Mouse (Mus musculus) stomach, embryonic 15.5 days (tissue): ENCODE results near the gene Amd1. TPM values are rescaled to one million over a fixed set of nuclear protein-coding genes. Genes with fewer than 3 reads are reported as not detected.

ENCODE experiments used
- ATAC-seq: fragments of 200-750 bp; cut with Nextera tagmentation; 2 replicates; pipeline ENCODE4 v1.8.0; 2017; ENCODE audit warnings: low read depth, moderate number of reproducible peaks, moderate TSS enrichment; ENCODE audit not compliant: insufficient read depth, low FRiP score
- H3K27ac ChIP-seq: fragments of 300-500 bp; sonication (generic); 2 replicates; pipeline ENCODE4 v1.5.1; 2015; ENCODE audit warnings: mild to moderate bottlenecking, inconsistent platforms
- H3K27me3 ChIP-seq: fragments of 300-500 bp; sonication (generic); replicated peaks from 2 replicates; pipeline ENCODE4 v1.6.1; 2015; ENCODE audit warnings: inconsistent platforms
- H3K36me3 ChIP-seq: fragments of 300-500 bp; sonication (generic); 2 replicates; pipeline ENCODE4 v1.6.1; 2015; ENCODE audit warnings: inconsistent platforms
- H3K4me1 ChIP-seq: fragments of 300-500 bp; sonication (generic); 2 replicates; pipeline ENCODE4 v1.6.1; 2015; ENCODE audit warnings: inconsistent platforms
- H3K4me2 ChIP-seq: fragments of 300-500 bp; sonication (generic); 2 replicates; pipeline ENCODE4 v1.6.1; 2015; ENCODE audit warnings: mild to moderate bottlenecking, inconsistent platforms
- H3K4me3 ChIP-seq: fragments of 300-500 bp; sonication (generic); replicated peaks from 2 replicates; pipeline ENCODE4 v1.5.1; 2015; ENCODE audit warnings: inconsistent platforms
- H3K9ac ChIP-seq: fragments of 300-500 bp; sonication (generic); 2 replicates; pipeline ENCODE4 v1.6.1; 2015; ENCODE audit warnings: inconsistent platforms
- H3K9me3 ChIP-seq: fragments of 300-500 bp; sonication (generic); 2 replicates; pipeline ENCODE4 v1.6.1; 2016; ENCODE audit warnings: inconsistent platforms
- WGBS: fragments of 180-500 bp; shearing (Covaris S2); methylation state at CpG from one replicate; pipeline ENCODE4 v1.1.7; 2015; 5-methylcytosine and 5-hydroxymethylcytosine counted together
- polyA plus RNA-seq: library from polyadenylated mRNA; unstranded; fragments of >200 nt; fragmentation: Nextera tagmentation; extraction: Ambion mirVana; gene quantifications from 2 replicates; pipeline ENCODE4 v1.2.1, GENCODE M21; 2015

The Amd1 gene
- polyA plus RNA-seq = 60.3 and 69.1 TPM in 2 replicates

GRCm38 (mm10) chr10:40302140-40302985 lies at the start of gene Amd1:
Amd1 (minus strand) TSS chr10:40302186.
- peak within 1 kb of the TSS; percentile 95 for H3K9ac ChIP-seq
- no peaks in the 10 kb centered on the region for H3K27me3 ChIP-seq
- peaks cover 22% of the 10 kb centered on the region for H3K4me1 ChIP-seq
- H3K9me3 ChIP-seq = no peaks in the 10 kb centered on the region
- H3K36me3 ChIP-seq = no peaks in the 10 kb centered on the region
- peak within 1 kb of the TSS; percentile 75 for H3K4me2 ChIP-seq
- H3K27ac ChIP-seq = peak within 1 kb of the TSS; percentile 99
- under 1% methylated on average over 55 of the region's 55 CpGs for WGBS
- ATAC-seq = peak; percentile 97
- peak within 1 kb of the TSS; percentile 97 for H3K4me3 ChIP-seq

GRCm38 (mm10) chr10:40351156-40351555 lies 49.2 kb upstream of the Amd1 start:
- no peak for ATAC-seq
- H3K9ac ChIP-seq = no peak overlapping the region
- H3K9me3 ChIP-seq = no peaks in the 10 kb centered on the region
- no peak overlapping the region for H3K27ac ChIP-seq
- no peak overlapping the region for H3K4me3 ChIP-seq
- H3K36me3 ChIP-seq = no peaks in the 10 kb centered on the region
- H3K27me3 ChIP-seq = no peaks in the 10 kb centered on the region
- WGBS = 72% methylated on average over 4 of the region's 4 CpGs
- peaks cover 8% of the 10 kb centered on the region for H3K4me1 ChIP-seq
- 0 out of 2 replicates have a peak overlapping the region, but pooled peaks have one; percentile 73 for H3K4me2 ChIP-seq

DNA sequence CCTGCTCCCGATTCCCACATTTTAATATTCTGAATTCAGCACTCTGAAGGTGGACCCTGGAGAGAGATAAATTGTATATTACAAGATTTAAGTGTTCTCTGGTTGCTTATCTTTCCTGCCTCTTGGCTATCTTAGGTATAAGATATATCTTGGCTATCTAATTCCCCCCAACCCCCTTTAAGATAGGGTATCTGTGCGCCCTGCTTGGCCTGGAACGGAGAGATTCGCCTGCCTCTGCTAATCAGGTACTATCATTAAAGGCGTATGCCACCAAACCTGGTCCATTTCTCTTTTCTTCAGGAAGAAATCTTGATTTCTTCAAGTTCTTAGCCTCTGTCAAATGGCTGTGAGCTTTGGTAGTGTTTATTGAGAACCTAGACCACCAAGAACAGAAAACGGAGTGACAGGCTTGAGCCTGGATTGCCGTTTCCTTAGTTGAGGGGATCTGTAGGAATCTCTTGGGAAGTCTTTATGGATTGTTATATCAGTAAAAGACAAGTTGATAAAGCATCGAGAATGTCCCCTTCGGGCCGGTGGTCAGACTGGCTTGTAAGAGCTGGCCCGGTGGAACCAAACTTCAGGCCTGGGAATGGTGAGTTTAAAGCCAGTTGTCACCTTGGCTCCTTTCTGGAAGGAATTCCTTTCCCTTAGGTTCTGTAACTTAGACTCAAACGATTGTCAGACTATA lies 48.4 kb upstream of the Amd1 start:
- no peaks in the 10 kb centered on the region for H3K9me3 ChIP-seq
- peak overlapping the region; percentile 83 for H3K9ac ChIP-seq
- peak overlapping the region; percentile 99; the same call in 1 of the 2 replicates for H3K27ac ChIP-seq
- WGBS = 40% methylated on average over 12 of the region's 12 CpGs
- H3K36me3 ChIP-seq = no peaks in the 10 kb centered on the region
- no peak for ATAC-seq
- H3K27me3 ChIP-seq = no peaks in the 10 kb centered on the region
- peaks cover 8% of the 10 kb centered on the region for H3K4me1 ChIP-seq
- peak overlapping the region; percentile 92 for H3K4me3 ChIP-seq
- peak overlapping the region; percentile 73 for H3K4me2 ChIP-seq

DNA sequence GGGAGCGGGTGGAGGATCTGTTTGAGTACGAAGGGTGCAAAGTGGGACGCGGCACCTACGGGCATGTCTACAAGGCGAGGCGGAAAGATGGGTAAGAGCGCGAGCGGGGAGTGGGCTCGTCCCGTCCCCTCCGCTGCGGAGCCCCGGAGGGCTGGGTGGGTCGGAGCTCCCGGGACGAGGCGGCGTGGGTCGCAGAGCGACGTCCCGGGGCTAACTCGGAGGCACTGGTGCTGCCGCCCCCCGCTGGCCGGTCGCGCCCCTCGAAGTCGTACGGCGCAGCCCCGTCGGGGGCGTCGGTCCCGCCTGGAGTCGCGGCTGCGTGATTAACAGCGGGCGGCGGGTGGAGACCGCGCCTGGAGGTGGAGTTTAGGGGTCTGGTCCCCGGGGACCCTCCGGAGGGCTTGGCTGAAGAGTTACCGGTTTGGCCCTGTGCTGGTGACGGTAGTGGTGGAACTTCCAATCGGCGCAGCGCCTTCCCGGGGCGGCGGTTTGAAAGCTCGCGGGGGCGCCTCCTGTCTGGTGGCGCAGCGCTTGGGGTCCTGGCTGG lies 47.7 kb upstream of the Amd1 start:
- Histone ChIP-seq H3K9me3 (no peaks in the 10 kb centered on the region), H3K4me3 (peak overlapping the region; percentile 92), H3K4me2 (peak overlapping the region; percentile 73), H3K4me1 (peaks cover 8% of the 10 kb centered on the region), H3K9ac (peak overlapping the region; percentile 83), H3K27me3 (no peaks in the 10 kb centered on the region), H3K36me3 (no peaks in the 10 kb centered on the region), H3K27ac (peak overlapping the region; percentile 99)
- WGBS = under 1% methylated on average over 62 of the region's 62 CpGs
- peak; percentile 9; the same call in 1 of the 2 replicates for ATAC-seq

DNA sequence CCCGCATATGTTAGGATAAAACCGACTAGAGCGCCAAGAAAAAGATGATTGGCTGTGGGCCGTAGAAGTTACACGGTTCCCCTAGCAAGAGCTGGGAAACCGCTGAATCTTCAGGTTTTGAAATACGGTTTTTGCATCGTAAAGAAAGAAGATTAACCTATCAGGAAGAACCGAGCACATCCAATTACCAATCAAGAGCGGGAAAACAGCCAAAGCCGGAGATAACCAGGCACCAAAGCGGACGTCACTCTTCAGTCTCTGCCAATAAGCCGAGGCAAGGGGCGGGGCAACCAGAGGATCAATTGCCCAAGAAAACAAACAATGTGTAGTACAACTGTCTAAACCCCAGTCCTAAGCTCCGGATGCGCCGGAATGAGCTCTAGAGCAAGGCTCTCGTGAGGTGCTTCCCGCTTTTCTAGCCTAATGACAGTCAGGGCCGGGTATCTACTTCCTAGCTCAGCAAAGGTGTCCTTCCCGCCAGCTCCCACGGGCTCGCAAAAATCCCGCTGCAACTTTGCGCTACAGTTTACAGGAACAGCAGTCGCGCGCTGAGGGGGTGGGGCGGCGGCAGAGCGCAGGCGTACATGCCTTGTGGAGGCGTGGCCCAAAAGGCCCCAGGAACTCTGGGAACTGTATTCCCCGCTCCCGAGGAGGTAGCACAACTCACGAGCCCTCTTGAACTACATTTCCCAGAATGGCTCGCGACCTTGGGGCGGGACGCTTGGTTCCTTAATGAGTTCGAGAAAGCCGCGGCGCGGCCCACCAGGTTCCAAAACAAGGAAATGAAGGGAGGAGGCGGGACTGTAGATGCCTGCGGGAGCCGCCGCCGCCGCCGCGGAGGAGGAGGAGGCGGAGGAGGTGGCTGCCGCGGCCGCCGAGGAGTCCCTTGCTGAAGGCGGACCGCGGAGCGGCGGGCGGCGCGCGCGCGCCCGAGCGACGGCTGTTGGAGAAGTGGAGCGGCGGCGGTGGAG lies 46.9 kb upstream of the Amd1 start:
- H3K4me1 ChIP-seq = peaks cover 8% of the 10 kb centered on the region
- H3K4me2 ChIP-seq = peak overlapping the region; percentile 73
- no peaks in the 10 kb centered on the region for H3K36me3 ChIP-seq
- WGBS = under 1% methylated on average over 76 of the region's 76 CpGs
- H3K9me3 ChIP-seq = no peaks in the 10 kb centered on the region
- peak overlapping the region; percentile 92 for H3K4me3 ChIP-seq
- peak overlapping the region; percentile 99 for H3K27ac ChIP-seq
- peak overlapping the region; percentile 83 for H3K9ac ChIP-seq
- no peaks in the 10 kb centered on the region for H3K27me3 ChIP-seq
- peak; percentile 98 for ATAC-seq

- no peak for ATAC-seq
- 60% methylated on average over 9 of the region's 9 CpGs for WGBS
- H3K4me2 ChIP-seq = peak overlapping the region; percentile 56
- H3K9ac ChIP-seq = no peak overlapping the region
- H3K9me3 ChIP-seq = no peaks in the 10 kb centered on the region
- no peaks in the 10 kb centered on the region for H3K36me3 ChIP-seq
- H3K27ac ChIP-seq = peak overlapping the region; percentile 99; the same call in 1 of the 2 replicates
- peaks cover 8% of the 10 kb centered on the region for H3K4me1 ChIP-seq
- no peaks in the 10 kb centered on the region for H3K27me3 ChIP-seq
- no peak overlapping the region for H3K4me3 ChIP-seq
Measured at GRCm38 (mm10) chr10:40347461-40347954, 45.5 kb upstream of the Amd1 start.

DNA sequence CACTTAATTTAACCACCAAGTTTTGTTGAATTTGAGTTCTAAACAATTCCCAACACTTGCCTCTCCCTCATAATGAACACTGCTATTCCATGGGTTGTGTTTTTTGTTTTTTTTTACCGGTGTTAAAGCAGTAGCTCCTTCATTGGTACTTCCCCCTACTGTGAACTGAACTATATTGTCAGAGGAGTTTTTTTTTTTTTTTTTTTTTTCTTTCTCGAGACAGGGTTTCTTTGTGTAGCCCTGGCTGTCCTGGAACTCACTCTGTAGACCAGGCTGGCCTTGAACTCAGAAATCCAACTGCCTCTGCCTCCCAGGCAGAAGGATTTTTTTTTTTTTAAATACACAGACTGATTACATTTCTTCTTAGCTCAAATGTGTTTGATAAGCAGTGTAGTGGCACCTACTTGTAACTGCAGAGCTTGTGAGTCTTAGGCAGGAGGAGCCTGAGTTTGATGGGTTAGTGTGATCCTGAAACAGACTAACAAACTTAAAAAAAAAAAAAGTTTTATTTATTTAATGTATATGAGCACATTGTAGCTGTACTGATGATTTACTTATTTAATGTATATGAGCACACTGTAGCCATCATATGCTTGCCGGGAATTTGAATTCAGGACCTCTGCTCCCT lies 44.9 kb upstream of the Amd1 start:
- Histone ChIP-seq H3K9me3 (no peaks in the 10 kb centered on the region), H3K27me3 (no peaks in the 10 kb centered on the region), H3K27ac (no peak overlapping the region), H3K4me1 (peaks cover 8% of the 10 kb centered on the region), H3K36me3 (no peaks in the 10 kb centered on the region), H3K4me2 (no peak overlapping the region), H3K9ac (no peak overlapping the region), H3K4me3 (no peak overlapping the region)
- WGBS = 86% methylated on average over 3 of the region's 3 CpGs
- no peak for ATAC-seq

DNA sequence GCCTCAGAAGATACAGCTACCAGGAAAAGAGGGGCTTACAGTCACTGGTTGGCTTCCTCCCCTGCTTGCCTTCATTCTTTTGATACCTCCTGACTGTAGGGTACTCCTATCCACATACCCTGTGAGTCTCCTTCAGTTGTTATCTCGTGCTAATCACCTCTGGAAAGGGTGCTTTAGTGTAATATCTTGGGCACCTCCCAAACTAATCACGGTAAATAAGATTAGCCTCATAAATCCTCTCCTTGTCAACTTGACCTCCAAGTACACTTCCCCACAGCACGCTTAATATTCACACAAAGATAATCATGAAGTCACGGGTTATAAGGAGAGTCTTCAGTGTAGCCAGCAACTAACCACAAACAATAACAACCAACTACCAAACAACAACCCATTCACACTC lies 40.0 kb upstream of the Amd1 start:
- H3K9me3 ChIP-seq = no peaks in the 10 kb centered on the region
- 0 out of 2 replicates have a peak, but pooled peaks cover 4% of the 10 kb centered on the region for H3K4me1 ChIP-seq
- no peak overlapping the region for H3K4me3 ChIP-seq
- no peak overlapping the region for H3K4me2 ChIP-seq
- no peaks in the 10 kb centered on the region for H3K36me3 ChIP-seq
- no peaks in the 10 kb centered on the region for H3K27me3 ChIP-seq
- H3K27ac ChIP-seq = no peak overlapping the region
- H3K9ac ChIP-seq = no peak overlapping the region
- WGBS = 58% methylated on average over 4 of the region's 4 CpGs
- ATAC-seq = no peak

DNA sequence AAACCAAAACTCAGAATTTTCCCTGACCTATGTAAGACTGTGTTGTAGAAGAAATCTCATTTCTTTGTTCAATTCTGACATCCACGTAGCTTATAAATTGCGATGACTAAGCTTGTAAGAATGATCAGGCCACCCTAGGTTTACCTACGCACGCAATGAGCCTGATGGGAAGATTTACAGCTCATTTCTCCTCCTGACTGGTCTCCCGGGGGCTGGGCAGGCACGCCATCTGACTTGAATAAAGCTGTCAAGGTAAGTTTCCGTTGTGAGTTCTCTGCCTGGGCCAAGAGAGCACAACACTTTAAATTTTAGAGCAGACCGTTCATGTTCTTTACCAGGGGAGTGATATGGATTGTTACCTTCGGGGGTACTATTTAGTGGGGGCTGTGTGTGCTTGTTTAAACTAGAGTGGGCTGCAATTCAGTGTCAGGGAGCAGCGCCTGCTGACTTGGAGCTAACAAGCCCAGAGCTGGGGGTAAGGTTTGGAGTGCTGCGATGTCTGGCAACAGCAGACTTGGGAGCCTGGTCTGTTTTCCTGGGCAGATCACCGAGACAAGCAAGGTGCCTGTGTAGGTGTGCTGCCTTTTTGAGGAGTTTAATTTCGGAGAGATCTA lies 37.5 kb upstream of the Amd1 start, which contains the start of gene Cdk19:
Gene Cdk19 (plus strand): TSS at position 214 of the 614 bp plus-strand sequence.
- Histone ChIP-seq H3K36me3 (no peaks in the 10 kb centered on the region), H3K4me2 (no peak within 1 kb of the TSS), H3K9ac (no peak within 1 kb of the TSS), H3K27me3 (no peaks in the 10 kb centered on the region), H3K27ac (peak within 1 kb of the TSS; percentile 68), H3K9me3 (no peaks in the 10 kb centered on the region), H3K4me1 (0 out of 2 replicates have a peak, but pooled peaks cover 4% of the 10 kb centered on the region), H3K4me3 (no peak within 1 kb of the TSS)
- ATAC-seq = peak; percentile 43; the same call in 1 of the 2 replicates
- WGBS = 31% methylated on average over 13 of the region's 13 CpGs

- Histone ChIP-seq H3K36me3 (no peaks in the 10 kb centered on the region), H3K4me1 (no peaks in the 10 kb centered on the region), H3K4me3 (no peak overlapping the region), H3K4me2 (no peak overlapping the region), H3K9me3 (no peaks in the 10 kb centered on the region), H3K27me3 (no peaks in the 10 kb centered on the region), H3K9ac (no peak overlapping the region), H3K27ac (no peak overlapping the region)
- 71% methylated on average over 6 of the region's 6 CpGs for WGBS
- ATAC-seq = no peak
Measured at GRCm38 (mm10) chr10:40332864-40333263, 30.9 kb upstream of the Amd1 start.
